Mouse (Mus musculus): ENCODE results near the gene Ube2g1.
"Not testable (repeated sequence)": the region's sequence is repeated elsewhere in the genome, so short reads cannot be mapped to it uniquely, and the experiment has no call there.

The Ube2g1 gene

GRCm38 (mm10) chr11:72607469-72608070, 487 bp downstream of the Ube2g1 start:
- peak; percentile 61 for DNase-seq

GRCm38 (mm10) chr11:72608071-72608679, 1.1 kb downstream of the Ube2g1 start:
- peak; percentile 83 for DNase-seq

- DNase-seq: no peak
Measured at GRCm38 (mm10) chr11:72609242-72609641, 2.2 kb downstream of the Ube2g1 start.

GRCm38 (mm10) chr11:72614336-72614735, 7.3 kb downstream of the Ube2g1 start:
- not testable (repeated sequence) for DNase-seq

- no peak for DNase-seq
Measured at GRCm38 (mm10) chr11:72615931-72616330, 8.8 kb downstream of the Ube2g1 start.

- no peak for DNase-seq
Measured at GRCm38 (mm10) chr11:72618476-72618875, 11.4 kb downstream of the Ube2g1 start.

GRCm38 (mm10) chr11:72642730-72643129, 35.6 kb downstream of the Ube2g1 start:
- DNase-seq: no peak

GRCm38 (mm10) chr11:72645386-72645785, 38.3 kb downstream of the Ube2g1 start:
- no peak for DNase-seq

- no peak for DNase-seq
Measured at GRCm38 (mm10) chr11:72650347-72650746, 43.3 kb downstream of the Ube2g1 start.

- no peak for DNase-seq
Measured at GRCm38 (mm10) chr11:72659918-72660317, 52.8 kb downstream of the Ube2g1 start.

GRCm38 (mm10) chr11:72660359-72660758, 53.3 kb downstream of the Ube2g1 start:
- DNase-seq: no peak

- DNase-seq: no peak
Measured at GRCm38 (mm10) chr11:72664641-72665040, 57.6 kb downstream of the Ube2g1 start.

- DNase-seq: no peak
Measured at GRCm38 (mm10) chr11:72670634-72671033, 63.6 kb downstream of the Ube2g1 start.

- DNase-seq: no peak
Measured at GRCm38 (mm10) chr11:72671294-72671988, 64.4 kb downstream of the Ube2g1 start.

GRCm38 (mm10) chr11:72672438-72672837, 65.4 kb downstream of the Ube2g1 start:
- no peak for DNase-seq

GRCm38 (mm10) chr11:72675280-72675679, 68.2 kb downstream of the Ube2g1 start:
- DNase-seq: no peak

GRCm38 (mm10) chr11:72680726-72681125, 73.6 kb downstream of the Ube2g1 start:
- DNase-seq: no peak

- no peak for DNase-seq
Measured at GRCm38 (mm10) chr11:72683402-72683801, 76.3 kb downstream of the Ube2g1 start.

- no peak for DNase-seq
Measured at GRCm38 (mm10) chr11:72686697-72687096, 79.6 kb downstream of the Ube2g1 start.

- DNase-seq: no peak
Measured at GRCm38 (mm10) chr11:72688242-72688641, 81.2 kb downstream of the Ube2g1 start.

- no peak for DNase-seq
Measured at GRCm38 (mm10) chr11:72689115-72689514, 82.0 kb downstream of the Ube2g1 start.

GRCm38 (mm10) chr11:72689551-72690510, 82.7 kb downstream of the Ube2g1 start, which contains the start of gene Ankfy1:
Ankfy1 (plus strand) TSS chr11:72690006.
- peak; percentile 91 for DNase-seq

- DNase-seq: no peak
Measured at GRCm38 (mm10) chr11:72692353-72692752, 85.3 kb downstream of the Ube2g1 start.
